Mouse (Mus musculus): ENCODE measurements around the gene Frrs1. TPM values are rescaled to one million over a fixed set of nuclear protein-coding genes. Genes with fewer than 3 reads are reported as not detected.

Frrs1 gene
- polyA plus RNA-seq, 1 experiment from 2014 or later: 10.6 TPM

DNA sequence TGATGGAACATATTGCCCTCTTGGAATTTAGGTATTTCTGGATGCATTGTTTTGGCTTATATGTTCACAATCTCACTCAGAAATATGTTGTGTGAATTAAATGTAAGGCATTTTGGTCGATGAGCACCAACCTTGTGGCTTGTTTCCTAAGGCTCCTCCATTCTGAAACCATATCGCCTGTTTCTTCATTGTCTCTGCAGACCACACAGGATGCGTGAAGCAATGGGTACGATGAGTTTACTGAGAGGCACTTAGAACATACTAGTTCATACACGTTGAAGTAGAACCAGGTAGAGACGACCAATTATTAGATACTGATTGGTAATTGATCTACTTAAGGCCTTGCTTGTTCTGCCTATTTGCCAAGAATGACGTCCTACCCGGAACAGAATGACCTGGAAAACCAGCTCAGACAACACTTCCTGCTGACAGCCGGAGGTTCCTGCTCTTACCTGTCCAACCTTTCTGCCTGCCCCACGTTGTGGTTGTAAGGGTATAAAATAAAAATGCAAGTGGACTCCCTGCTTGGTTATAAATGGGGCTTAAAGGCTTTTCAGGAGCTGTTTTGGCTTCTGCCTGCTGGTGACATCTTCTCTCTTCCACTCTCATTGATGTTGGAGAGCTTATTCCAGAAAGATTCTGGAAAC, 29.9 kb upstream of the Frrs1 start:
- Histone ChIP-seq H3K36me3 (replicated peaks; ENCODE audit: control insufficient read depth, insufficient read depth, low read depth, low read length) (no peaks in the 10 kb centered on the region), H3K4me1 (ENCODE audit: control insufficient read depth, insufficient read depth, low read length) (no peaks in the 10 kb centered on the region), H3K4me3 (ENCODE audit: low read depth, low read length) (no peak overlapping the region), H3K27ac (replicated peaks; ENCODE audit: low read depth, low read length) (no peak overlapping the region), H3K4me2 (ENCODE audit: low read depth, low read length) (no peak overlapping the region), H3K27me3 (ENCODE audit: control insufficient read depth, insufficient read depth, low read length) (no peaks in the 10 kb centered on the region), H3K9me3 (replicated peaks; ENCODE audit: control insufficient read depth, low read length) (no peaks in the 10 kb centered on the region), H3K9ac (replicated peaks; ENCODE audit: low read length) (no peak overlapping the region)
- DNase-seq (ENCODE audit: low spot score): no peak
- no peak for ATAC-seq (replicated peaks; ENCODE audit: insufficient number of reproducible peaks, low FRiP score, low TSS enrichment, low read depth)
- 83% methylated on average over 10 of the region's 10 CpGs for WGBS

DNA sequence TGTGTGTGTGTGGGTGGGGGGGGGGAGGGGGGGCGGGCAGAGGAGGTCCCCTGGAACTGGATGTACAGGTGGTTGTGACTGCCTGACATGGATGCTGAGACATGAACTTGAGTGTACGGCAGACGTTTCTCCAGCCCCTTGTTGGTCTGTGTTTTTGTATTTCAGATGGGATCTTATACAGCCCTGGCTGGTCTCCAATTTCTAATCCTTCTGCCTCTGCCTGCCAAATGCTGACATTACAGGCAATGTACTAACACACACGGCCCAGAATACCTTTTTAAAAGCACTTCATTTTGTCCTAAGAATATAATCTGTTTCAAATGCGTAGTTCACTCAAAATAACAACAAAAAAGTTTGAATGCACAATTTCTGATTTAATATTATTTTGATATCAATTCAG, 27.9 kb upstream of the Frrs1 start:
- no peak overlapping the region for H3K4me2 ChIP-seq (ENCODE audit: low read depth, low read length)
- H3K27ac ChIP-seq (replicated peaks; ENCODE audit: low read depth, low read length): no peak overlapping the region
- DNase-seq (ENCODE audit: low spot score): no peak
- no peak for ATAC-seq (replicated peaks; ENCODE audit: insufficient number of reproducible peaks, low FRiP score, low TSS enrichment, low read depth)
- H3K36me3 ChIP-seq (replicated peaks; ENCODE audit: control insufficient read depth, insufficient read depth, low read depth, low read length): no peaks in the 10 kb centered on the region
- WGBS: 78% methylated on average over 5 of the region's 5 CpGs
- H3K9ac ChIP-seq (replicated peaks; ENCODE audit: low read length): no peak overlapping the region
- H3K4me1 ChIP-seq (ENCODE audit: control insufficient read depth, insufficient read depth, low read length): no peaks in the 10 kb centered on the region
- H3K27me3 ChIP-seq (ENCODE audit: control insufficient read depth, insufficient read depth, low read length): no peaks in the 10 kb centered on the region
- H3K9me3 ChIP-seq (replicated peaks; ENCODE audit: control insufficient read depth, low read length): no peaks in the 10 kb centered on the region
- no peak overlapping the region for H3K4me3 ChIP-seq (ENCODE audit: low read depth, low read length)

DNA sequence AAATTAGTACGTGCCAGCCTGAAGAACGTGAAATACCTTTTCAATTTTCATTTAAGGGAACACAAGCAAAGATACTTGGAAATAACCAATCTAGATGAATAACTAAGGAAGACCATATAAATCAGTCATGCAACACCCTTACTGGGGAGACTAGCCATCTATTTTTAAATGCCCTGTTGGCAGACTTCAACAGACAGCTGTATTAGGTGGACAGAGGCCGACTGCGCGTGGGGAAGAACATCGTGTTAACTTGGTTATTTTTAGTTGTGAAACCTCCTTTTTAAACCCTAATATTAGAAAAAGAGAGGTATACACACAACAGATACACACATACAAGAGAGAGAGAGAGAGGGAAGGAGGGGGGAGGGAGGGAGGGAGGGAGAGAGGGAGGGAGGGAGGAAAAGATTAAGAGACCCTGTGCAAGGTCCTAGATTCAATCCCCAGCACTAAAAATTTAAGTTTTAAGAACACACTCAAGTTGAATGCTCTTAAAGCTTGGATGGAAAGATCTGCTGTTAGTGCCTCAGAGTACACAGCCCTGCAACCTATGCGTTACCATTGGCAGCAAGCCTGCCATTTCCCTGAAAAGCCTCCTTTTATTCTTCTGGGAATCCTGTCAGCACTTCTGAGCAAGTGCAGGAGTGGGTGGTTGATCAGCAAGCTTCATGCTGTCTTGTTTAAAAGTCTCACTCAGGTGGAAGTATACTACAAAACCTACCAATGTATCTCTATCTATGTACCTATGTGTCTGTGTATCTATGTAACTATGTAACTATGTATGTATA, 26.5 kb upstream of the Frrs1 start:
- ATAC-seq (replicated peaks; ENCODE audit: insufficient number of reproducible peaks, low FRiP score, low TSS enrichment, low read depth) (no peak), DNase-seq (ENCODE audit: low spot score) (no peak)
- Histone ChIP-seq H3K36me3 (replicated peaks; ENCODE audit: control insufficient read depth, insufficient read depth, low read depth, low read length) (no peaks in the 10 kb centered on the region), H3K9me3 (replicated peaks; ENCODE audit: control insufficient read depth, low read length) (no peaks in the 10 kb centered on the region), H3K27ac (replicated peaks; ENCODE audit: low read depth, low read length) (no peak overlapping the region), H3K27me3 (ENCODE audit: control insufficient read depth, insufficient read depth, low read length) (no peaks in the 10 kb centered on the region), H3K4me2 (ENCODE audit: low read depth, low read length) (no peak overlapping the region), H3K4me3 (ENCODE audit: low read depth, low read length) (no peak overlapping the region), H3K9ac (replicated peaks; ENCODE audit: low read length) (no peak overlapping the region), H3K4me1 (ENCODE audit: control insufficient read depth, insufficient read depth, low read length) (no peaks in the 10 kb centered on the region)
- 93% methylated on average over 7 of the region's 7 CpGs for WGBS

- ATAC-seq (replicated peaks; ENCODE audit: insufficient number of reproducible peaks, low FRiP score, low TSS enrichment, low read depth): no peak
- H3K36me3 ChIP-seq (replicated peaks; ENCODE audit: control insufficient read depth, insufficient read depth, low read depth, low read length): no peaks in the 10 kb centered on the region
- WGBS: 86% methylated on average over 4 of the region's 4 CpGs
These were observed 25.8 kb upstream of the Frrs1 start for GRCm38 (mm10) chr3:116833491-116833890.

GRCm38 (mm10) chr3:116834241-116834640, 25.0 kb upstream of the Frrs1 start:
- H3K9me3 ChIP-seq (replicated peaks; ENCODE audit: control insufficient read depth, low read length): no peaks in the 10 kb centered on the region
- 92% methylated on average over 6 of the region's 6 CpGs for WGBS
- no peak overlapping the region for H3K4me3 ChIP-seq (ENCODE audit: low read depth, low read length)
- no peak for ATAC-seq (replicated peaks; ENCODE audit: insufficient number of reproducible peaks, low FRiP score, low TSS enrichment, low read depth)
- no peaks in the 10 kb centered on the region for H3K36me3 ChIP-seq (replicated peaks; ENCODE audit: control insufficient read depth, insufficient read depth, low read depth, low read length)
- H3K27me3 ChIP-seq (ENCODE audit: control insufficient read depth, insufficient read depth, low read length): no peaks in the 10 kb centered on the region
- H3K27ac ChIP-seq (replicated peaks; ENCODE audit: low read depth, low read length): no peak overlapping the region
- DNase-seq (ENCODE audit: low spot score): no peak
- H3K4me1 ChIP-seq (ENCODE audit: control insufficient read depth, insufficient read depth, low read length): no peaks in the 10 kb centered on the region
- no peak overlapping the region for H3K4me2 ChIP-seq (ENCODE audit: low read depth, low read length)
- H3K9ac ChIP-seq (replicated peaks; ENCODE audit: low read length): no peak overlapping the region

More at GRCm38 (mm10) chr3:116833491-116833890, 25.8 kb upstream of the Frrs1 start:
- no peak overlapping the region for H3K4me2 ChIP-seq (ENCODE audit: low read depth, low read length)
- H3K9me3 ChIP-seq (replicated peaks; ENCODE audit: control insufficient read depth, low read length): no peaks in the 10 kb centered on the region
- H3K4me3 ChIP-seq (ENCODE audit: low read depth, low read length): no peak overlapping the region
- no peak overlapping the region for H3K9ac ChIP-seq (replicated peaks; ENCODE audit: low read length)
- no peaks in the 10 kb centered on the region for H3K4me1 ChIP-seq (ENCODE audit: control insufficient read depth, insufficient read depth, low read length)
- H3K27ac ChIP-seq (replicated peaks; ENCODE audit: low read depth, low read length): no peak overlapping the region
- H3K27me3 ChIP-seq (ENCODE audit: control insufficient read depth, insufficient read depth, low read length): no peaks in the 10 kb centered on the region
- no peak for DNase-seq (ENCODE audit: low spot score)

DNA sequence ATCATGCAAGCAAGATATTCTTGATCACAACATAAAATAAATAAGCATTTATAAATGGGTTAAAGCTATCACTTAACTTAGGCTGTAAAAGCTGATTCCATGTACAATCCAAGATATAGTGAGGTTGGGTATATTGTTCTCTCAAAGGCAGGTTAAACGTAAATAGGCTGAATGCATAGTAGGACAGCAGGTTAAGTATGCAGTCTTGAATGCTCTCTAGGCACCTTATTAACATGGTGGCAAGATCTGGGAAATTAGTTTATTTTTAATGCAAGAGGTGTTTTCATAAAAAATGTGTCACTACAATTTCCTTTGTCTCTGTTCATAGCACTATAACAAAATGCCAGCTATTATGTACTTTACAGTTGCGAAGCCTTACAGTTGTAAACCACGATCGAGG, 23.9 kb upstream of the Frrs1 start:
- H3K27me3 ChIP-seq (ENCODE audit: control insufficient read depth, insufficient read depth, low read length): no peaks in the 10 kb centered on the region
- ATAC-seq (replicated peaks; ENCODE audit: insufficient number of reproducible peaks, low FRiP score, low TSS enrichment, low read depth): no peak
- no peak overlapping the region; the same call in 1 of the 2 replicates for H3K4me2 ChIP-seq (ENCODE audit: low read depth, low read length)
- H3K36me3 ChIP-seq (replicated peaks; ENCODE audit: control insufficient read depth, insufficient read depth, low read depth, low read length): no peaks in the 10 kb centered on the region
- H3K4me3 ChIP-seq (ENCODE audit: low read depth, low read length): no peak overlapping the region
- H3K27ac ChIP-seq (replicated peaks; ENCODE audit: low read depth, low read length): no peak overlapping the region
- WGBS: 77% methylated on average over 4 of the region's 4 CpGs
- DNase-seq (ENCODE audit: low spot score): no peak
- no peaks in the 10 kb centered on the region for H3K4me1 ChIP-seq (ENCODE audit: control insufficient read depth, insufficient read depth, low read length)
- peak overlapping the region; percentile 57 for H3K9ac ChIP-seq (replicated peaks; ENCODE audit: low read length)
- no peaks in the 10 kb centered on the region for H3K9me3 ChIP-seq (replicated peaks; ENCODE audit: control insufficient read depth, low read length)

- H3K4me3 ChIP-seq (ENCODE audit: low read depth, low read length): peak overlapping the region; percentile 21; the same call in 1 of the 2 replicates
- H3K27me3 ChIP-seq (ENCODE audit: control insufficient read depth, insufficient read depth, low read length): no peaks in the 10 kb centered on the region
- ATAC-seq (replicated peaks; ENCODE audit: insufficient number of reproducible peaks, low FRiP score, low TSS enrichment, low read depth) (peak; percentile 67; the same call in 1 of the 2 replicates), DNase-seq (ENCODE audit: low spot score) (peak; percentile 97)
- 24% methylated on average over 21 of the region's 21 CpGs for WGBS
- H3K36me3 ChIP-seq (replicated peaks; ENCODE audit: control insufficient read depth, insufficient read depth, low read depth, low read length): no peaks in the 10 kb centered on the region
- peak overlapping the region; percentile 48 for H3K4me2 ChIP-seq (ENCODE audit: low read depth, low read length)
- H3K9ac ChIP-seq (replicated peaks; ENCODE audit: low read length): peak overlapping the region; percentile 57
- H3K4me1 ChIP-seq (ENCODE audit: control insufficient read depth, insufficient read depth, low read length): no peaks in the 10 kb centered on the region
- no peaks in the 10 kb centered on the region for H3K9me3 ChIP-seq (replicated peaks; ENCODE audit: control insufficient read depth, low read length)
- no peak overlapping the region for H3K27ac ChIP-seq (replicated peaks; ENCODE audit: low read depth, low read length)
These were observed 23.2 kb upstream of the Frrs1 start for GRCm38 (mm10) chr3:116835770-116836680.
